Mouse (Mus musculus) lung, postnatal 36 days (tissue): ENCODE data around the gene Fam213a.

ENCODE experiments used
- DNase-seq: peaks from one replicate; pipeline ENCODE4 v3.0.0; 2022; ENCODE audit warnings: mixed read lengths

Gene Fam213a

DNA sequence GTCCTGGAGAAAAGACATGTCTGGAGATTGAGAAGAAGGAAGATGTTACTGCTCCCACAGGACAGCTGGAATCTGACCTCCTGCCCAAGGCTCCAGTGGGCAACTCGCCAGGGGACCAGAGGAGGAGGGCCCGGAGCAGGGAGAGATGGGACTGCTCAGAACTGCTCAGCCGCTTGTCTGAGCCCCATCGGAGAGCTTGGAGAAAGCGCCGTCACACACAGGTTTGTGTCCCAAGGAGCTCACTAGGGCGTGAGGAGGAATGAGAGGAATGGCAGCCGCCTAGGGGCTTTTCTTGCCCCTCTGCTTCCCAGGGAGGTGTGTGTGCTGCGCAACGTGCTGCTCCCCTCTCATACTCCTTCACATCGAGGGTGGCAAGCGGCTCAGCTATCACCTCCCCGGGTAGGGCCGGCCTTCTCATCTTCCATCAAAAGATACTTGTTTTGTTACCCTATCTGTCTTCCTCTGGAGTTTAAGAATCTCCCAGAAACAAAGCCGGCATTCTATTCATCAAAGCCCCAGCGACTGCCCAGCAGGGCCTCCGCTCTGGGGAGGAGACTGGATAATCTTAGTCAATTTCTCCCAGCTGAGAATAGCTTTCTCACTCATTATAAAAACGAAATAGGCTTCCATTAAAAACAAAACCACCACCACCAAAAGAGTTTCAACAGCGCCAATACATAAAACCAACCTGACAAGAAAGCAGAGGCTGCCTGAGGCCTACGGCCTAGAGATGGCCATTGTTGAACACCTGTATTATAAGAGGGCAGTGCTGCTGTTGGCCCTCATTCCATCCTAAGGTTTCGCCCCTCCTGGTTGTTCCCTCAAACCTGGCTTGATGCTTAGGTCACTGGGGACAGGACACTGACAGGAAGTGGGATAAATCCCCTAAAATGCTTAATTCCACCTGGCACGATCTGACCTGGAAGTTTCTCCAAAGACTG lies 9.1 kb downstream of the Fam213a start:
- peak; percentile 34 for DNase-seq

DNA sequence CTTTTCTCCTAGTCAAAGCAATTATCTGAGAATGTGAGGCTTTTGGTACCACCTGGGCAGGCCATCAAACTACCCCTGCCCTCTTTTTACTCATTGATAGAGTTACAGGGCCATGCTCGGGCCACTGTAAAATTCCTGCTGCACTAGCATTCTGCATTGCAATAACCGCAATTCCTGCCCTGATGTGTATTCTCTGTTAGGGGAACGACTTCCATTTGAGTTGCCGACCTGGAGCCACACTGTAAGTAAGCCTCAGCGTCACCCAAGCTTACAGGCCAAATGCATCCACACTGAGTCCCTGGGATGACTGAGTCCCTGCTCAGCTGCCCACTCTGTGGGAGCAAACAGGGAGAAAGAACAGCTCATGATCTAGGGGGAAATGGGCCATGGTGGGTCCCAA lies 12.0 kb downstream of the Fam213a start:
- no peak for DNase-seq

DNA sequence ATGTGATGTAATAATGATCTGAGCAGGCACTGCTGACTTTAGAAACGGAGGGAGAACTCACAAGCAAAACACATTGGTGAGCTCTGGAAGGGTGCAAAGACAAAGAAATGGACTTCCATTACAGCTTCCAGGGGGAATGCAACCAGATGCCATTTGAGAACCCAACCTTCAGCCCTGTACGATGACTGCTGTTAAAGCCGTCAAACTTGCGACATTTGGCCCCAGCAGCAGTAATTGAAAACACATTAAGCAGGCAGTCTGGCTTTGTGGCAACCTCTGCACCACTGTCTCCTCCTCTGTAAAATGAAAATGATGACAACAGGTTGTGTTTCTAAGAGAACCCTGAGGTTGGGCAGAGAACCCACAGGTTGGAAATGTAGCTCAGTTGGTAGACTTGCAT lies 12.8 kb downstream of the Fam213a start:
- no peak for DNase-seq

DNA sequence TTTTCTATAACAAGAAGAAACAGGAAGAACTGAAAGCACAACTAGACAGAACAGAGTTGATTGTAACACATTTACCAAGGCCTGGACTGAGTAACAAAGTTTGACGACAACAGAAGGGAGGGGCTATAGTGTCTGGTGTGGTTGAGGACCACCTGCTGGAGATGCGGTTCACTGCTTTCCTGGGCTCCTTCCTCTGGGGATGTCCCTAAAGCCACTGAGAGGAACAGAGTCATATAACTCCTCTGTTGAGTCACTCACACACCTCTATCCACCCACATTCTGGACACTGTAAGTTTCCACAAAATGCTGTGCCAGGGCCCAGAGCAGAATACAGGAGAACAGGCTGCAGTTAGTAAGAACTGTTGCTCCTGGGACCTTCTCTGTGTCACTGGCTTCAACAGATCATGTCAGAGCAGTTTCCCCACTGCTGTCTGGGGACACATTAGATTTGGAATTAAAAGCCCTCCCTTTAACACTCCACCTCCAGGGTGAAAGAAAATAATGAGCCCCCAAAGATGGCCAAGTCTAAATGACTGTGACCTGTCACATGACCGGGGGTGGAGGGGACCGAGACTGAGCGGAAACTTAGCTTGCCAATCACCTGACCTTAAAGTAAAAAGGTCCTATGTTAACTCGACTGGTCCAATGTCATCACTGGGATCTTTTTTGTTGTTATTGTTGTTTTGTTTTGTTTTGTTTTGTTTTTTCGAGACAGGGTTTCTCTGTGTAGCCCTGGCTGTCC lies 13.5 kb downstream of the Fam213a start:
- peak; percentile 35 for DNase-seq

DNA sequence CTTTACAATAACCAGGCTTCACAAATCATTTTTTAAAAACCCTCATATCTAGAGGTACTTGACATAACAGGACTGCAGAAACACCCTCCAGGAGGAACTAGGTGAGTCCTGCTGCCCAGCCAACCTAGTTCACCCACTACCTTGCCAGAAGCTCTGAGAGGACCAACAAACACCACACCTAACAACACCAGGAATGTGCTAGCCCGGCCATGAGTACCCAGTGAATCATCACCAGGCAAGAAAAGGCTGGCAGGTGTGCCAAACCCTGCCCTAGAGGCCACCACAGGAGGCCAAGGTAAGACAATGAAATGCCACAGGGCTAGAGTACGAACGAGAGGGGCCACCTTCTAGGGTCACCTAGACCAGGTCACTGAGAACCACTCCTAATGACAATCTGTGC lies 17.4 kb downstream of the Fam213a start:
- DNase-seq: peak; percentile 53

DNA sequence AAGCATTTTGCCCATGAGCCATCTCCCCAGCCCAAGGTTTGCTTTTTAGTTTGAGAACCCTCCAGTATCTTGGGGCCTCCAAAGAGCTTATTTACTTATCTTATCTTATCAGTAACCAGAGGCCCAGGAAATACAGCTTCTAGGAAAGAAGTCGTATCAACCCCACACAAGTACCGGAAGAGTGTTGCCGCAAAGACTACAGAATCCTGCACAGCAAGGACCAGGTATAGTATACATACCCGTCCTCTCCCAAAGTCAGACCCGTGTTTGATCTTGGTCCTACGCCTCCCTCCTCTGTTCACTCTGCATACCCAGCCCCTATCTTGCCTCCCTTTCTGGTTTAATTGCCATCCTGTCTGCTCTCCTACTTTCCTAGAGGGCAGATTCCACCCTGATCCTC lies 21.1 kb downstream of the Fam213a start:
- no peak for DNase-seq

DNA sequence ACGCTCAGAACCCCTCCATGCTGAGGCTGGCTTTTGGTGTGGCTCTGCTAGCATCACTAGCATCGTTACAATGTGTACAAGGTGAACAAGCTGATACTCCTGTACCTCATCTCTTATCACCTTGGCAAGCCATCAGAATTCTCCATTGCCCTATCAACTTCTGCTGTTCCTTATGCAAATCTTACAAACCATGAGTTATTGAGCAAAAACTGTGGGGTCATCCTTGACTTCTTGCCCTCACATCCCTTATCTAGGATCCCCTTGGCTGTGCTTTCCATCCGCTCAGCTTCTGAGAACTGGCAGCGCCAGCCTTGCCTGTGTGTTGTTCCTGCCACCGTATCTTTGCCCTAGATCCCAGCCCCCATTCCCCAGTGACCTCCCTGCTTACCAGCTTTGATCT lies 24.8 kb downstream of the Fam213a start:
- DNase-seq: no peak

DNA sequence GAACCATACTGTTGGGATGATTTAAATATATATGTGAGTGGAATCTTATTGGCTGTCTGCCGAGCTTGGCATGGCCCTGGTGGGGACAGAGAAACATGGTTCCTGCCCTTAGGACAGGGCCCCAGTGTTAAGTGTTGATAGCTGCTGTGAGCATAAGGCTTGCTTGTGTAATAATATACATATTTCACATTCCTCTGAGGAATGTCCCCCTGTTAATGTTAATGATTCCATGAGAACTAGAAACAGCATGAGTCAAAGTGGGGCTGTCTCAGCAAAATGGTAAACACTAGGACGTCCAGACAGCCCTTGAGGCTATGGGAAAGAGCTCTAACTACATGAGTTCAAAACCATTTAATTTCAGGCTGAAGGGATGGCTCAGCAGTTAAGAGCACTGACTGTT lies 26.4 kb downstream of the Fam213a start:
- no peak for DNase-seq

DNA sequence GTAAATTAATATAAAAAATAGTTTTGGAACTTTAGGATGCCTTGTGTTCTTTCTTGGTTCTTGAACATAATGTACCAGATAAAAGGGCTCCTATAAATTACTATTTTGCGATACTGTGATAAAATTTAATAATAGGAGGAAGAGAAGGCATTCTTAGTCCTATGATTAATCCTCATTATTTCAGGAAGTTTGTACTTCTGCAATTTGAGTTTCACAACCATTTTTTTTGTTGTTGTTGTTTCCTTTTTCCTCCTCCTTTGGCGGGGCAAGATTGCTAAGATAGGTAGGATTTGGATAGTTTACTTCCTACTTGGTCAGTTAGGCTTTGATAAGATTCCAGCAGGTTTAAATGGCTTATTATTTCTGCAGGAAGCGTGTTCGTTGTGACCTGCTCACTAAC lies 28.0 kb downstream of the Fam213a start:
- no peak for DNase-seq

DNA sequence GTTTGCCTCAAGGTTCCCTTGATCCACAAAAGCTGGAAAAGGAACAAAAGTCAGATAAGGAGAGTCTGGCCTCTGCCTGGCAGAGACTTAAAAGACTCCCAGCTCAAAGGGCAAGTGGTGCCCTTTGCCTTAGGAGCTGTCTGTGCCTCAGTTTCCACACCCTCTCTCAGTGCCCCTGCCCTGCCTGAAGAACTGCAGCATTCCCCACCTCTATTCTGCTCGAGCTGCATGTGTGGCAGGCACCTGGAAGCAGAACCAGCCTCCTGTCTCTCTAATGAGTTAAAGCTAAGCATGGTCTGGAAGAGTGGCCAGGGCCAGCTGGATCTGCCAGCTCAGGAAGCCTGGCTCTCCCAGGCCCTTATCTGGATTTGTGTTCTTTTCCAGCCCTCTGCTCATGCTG lies 33.9 kb downstream of the Fam213a start:
- no peak for DNase-seq

DNA sequence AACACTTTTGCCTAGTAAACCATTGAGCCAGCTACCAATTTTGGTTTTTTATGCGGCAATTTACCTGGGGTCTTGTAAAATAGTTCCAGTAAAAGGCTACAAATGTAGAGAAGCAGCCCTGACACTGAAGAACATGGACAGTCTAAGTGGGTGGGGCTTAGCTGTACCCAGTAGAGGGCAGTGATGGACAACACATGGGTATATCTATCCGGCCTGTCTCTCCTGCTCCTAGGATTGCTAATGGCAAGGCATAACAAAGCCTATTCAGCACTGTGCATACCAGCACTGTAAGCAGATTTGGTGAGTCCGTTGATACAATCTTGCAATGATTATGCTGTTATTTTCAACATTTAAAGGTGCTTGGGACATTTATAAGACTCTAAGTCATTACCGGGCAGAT lies 34.6 kb downstream of the Fam213a start:
- DNase-seq: peak; percentile 85

DNA sequence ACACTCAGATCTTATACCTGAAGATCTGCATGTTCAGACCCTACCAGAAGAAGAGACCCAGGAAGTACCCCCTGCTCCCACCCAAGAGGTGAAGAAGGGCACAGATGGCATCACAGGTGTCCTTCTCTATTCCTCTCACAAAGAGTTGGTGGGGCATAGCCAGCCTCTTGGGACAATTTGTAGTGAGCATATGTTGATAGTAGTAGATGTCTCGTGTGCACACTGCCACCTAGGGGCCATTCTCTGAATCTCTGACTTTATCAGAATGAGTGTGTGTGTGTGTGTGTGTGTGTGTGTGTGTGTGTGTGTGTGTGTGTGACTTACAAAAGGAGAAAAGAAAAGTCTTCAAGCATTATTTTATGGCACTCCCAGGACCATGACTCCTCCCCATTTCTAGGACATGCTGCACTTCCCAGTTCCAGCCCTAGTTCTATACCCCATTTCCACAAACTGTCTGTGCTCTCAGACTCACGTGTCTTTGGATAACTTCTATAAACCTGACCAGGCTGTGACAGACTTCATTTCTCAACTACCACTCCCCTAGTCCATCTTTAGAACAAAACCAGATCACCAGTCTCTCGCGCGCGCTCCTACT lies 38.4 kb downstream of the Fam213a start:
- DNase-seq: peak; percentile 91

DNA sequence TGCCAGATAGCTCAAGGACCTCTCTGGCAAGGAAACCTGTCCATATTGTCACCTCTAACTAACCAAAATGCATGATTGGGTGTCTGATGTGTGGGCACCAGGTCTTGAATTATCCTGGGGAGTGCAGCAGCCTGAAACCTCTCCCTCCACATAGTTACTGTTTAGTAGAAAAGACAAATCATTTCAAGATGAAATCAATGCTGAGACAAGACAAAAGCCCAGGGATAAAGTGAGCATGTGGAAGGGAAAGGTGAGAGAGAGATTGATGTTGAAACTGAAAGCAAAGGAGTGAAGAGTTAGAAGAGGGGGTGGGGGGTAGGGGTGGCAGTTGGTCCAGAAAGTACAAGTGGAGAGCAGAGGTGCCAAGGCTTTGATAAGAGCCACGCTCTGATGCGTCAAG lies 45.5 kb downstream of the Fam213a start:
- no peak for DNase-seq

DNA sequence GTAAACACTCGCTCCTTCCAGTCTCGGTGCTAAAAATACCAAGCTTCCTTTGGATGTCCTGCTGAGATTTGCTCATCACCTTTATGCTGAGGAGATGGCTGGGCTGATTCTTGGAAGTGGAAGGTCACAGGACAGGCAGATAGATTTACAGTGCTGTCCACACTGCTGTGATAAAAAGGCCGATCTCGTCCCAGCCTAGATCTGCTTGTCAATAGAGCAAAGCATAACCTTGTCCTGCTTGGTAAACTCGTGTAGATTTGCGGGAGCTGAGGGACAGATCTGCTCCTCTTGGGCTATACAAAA lies 46.0 kb downstream of the Fam213a start:
- no peak for DNase-seq

DNA sequence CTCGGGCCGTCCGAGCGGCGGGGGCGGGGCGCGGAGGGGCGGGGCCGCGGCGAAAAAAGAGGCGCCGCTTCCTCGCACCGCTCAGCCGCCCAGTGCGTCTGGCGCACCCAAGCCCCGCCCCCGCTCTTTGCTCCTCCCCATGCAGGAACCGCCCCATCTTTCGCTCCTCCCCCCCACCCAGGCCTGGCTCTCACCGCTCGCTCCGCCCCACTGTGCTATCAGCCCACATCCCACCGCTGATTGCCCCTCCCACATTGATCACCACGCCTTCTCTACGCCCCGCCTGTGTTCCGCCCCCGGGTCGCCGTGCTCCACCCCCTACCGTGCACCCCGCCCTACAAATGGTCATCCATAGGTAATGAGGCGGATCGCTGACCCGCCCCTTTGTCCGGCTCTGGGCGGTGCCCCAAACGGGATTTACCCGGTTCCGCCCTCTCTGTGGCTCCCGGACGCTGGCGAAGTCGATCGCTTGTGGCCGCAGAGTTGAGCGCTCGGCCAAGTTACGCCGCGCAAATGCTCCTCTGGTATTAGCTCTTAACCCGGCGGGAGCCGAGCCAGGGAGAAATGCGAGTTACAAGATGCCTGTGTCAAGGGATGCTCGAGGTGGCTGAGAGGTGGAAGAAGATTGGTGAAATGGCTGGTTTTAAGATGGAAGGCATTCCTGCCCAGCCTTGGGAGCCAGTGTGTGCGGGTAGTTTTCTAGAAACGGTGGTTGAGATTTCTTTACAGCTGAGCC lies 46.6 kb downstream of the Fam213a start:
- peak; percentile 98 for DNase-seq

DNA sequence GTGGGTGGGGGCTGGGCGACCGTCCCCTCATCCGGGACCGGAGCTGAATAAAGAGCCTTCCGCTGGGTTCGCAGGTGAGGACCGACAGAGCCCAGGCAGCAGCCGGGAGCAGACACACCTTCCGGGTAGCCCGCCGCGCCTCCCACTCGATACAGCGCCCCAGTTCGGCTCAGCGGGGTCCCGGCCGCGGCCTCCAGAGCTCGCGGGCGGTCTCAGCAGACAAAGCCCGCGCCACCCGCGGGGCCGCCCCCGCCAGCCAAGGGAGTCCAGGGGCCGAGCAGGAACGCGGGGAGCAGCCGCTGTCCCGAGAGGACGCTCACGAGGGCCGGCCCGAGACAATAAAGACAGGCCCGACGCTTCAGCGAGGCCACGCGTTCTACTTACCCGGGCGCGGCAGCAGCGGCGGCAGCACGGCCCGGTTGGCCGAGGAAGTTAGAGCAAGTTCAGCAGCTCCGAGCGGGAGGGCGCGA lies 47.2 kb downstream of the Fam213a start, which contains the start of gene Tspan14:
Gene Tspan14, minus strand, starts transcription at position 416 of the 470 bp plus-strand sequence.
- DNase-seq: no peak

DNA sequence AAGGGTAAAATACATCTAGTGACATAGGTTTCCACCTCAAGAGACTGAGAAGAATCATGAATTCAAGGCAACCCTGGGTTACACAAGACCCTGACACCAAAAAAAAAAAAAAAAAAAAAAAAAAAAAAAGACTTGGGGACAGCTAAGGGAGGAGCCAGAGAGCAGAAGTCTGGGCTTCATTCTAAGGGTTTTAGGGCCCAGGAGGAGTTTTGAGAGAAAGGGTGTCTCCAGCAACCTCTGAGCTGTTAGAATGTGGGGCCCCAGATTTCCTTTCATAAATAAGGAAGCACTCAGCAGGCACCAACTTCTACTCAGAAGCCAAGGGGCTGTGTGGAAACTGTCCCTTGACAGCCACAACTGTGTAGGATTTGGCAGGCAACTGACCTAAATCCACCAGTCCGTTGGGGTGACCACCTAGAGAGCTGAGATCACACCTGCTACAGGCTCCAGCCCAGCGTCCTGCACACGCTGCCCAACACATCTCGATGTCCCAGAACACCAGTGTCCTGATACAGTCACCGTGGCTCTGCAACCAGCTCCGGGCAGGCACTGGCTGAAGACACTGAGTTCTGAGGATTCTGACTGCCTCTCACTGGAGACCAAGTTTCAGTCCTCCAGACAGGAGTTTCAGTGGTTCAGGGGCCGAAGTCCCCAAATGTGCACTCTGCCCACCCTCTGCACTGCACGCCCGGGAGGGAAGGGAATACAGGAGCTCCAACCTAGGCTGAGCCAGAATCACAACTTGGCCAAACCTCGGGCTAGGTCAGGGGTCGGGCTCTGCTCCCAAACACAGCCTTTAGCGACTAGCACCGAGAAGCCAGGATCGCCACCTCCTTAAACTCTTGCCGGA lies 47.9 kb downstream of the Fam213a start:
- DNase-seq: peak; percentile 60

DNA sequence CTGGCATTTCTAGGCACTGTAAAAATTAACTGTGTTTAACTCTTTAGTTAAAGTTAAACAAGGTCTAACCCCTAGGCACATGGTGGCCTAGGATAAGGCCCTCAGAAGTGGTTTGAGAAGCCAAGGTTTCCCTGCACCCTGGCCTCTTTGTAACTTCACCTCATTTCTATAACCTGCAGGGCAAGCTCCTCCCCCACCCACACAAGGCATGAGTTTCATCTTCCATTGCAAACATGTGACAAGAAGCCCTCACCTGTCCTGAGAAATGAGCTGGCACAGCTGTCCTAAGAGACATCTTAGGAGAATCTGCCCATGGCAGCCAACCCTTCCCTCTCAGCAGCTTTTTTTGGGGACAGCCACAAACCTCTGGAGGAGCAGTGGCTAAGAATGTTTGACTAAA lies 48.7 kb downstream of the Fam213a start:
- DNase-seq: no peak

DNA sequence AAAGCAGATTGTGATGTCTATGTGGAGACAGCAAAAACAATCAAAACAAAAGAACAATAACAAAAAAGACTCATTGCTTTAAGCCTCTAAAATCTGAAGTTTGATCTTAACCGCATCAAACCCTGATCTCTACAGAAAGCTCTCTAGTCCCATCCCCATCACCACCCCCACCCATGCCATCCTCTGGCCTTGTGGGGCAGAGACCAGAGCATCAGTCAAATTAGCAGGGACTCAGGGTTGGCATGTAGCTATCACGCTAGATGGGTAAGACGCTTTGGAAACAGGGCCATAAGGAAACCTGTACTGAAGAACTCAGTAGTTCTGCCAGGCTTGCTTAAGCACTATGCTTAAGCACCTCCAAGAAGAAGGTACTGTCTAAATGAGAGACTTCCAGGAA lies 49.4 kb downstream of the Fam213a start:
- DNase-seq: no peak

DNA sequence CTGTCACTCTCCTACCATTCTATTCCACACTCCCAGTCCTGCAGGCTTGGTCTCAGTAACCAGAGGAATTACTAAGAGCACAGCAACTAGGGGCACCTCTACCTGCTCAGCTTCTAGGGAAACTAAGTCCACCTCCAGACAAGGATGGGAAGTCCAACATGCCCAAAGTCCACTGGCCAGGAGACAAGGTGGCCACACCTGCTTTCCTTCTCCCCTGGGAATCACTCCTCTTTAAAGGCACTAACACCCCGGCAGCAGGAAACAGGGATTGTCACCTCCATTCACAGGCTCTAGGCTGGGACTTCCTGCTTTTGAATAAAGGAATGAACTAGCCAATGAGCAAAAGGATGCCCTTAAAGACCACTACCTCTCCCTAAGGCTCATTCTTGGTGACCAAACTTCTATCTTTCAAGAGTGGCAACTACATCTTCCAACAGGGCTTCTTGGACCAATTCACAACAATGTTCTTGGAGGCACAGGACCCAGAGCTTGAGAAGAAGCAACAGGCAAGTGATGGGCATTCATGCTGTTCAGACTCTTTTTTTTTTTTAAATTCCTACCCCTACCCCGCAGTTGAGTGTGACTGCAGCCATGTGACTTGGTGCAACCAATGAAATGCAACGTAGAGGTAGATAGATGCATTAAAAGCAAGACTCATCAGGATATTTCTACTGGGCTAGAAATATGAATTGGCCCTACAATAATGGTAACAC lies 49.9 kb downstream of the Fam213a start:
- no peak for DNase-seq
